Mouse (Mus musculus) hindbrain, embryonic 15.5 days (tissue): Measurements from ENCODE around the gene Mrps11. TPM values are rescaled to one million over a fixed set of nuclear protein-coding genes. Genes with fewer than 3 reads are reported as not detected.

Experiments used
- ATAC-seq: fragments of 200-750 bp; cut with Nextera tagmentation; 2 replicates; pipeline ENCODE4 v1.8.0; 2017; ENCODE audit warnings: low read depth, moderate number of reproducible peaks, moderate TSS enrichment; ENCODE audit not compliant: low FRiP score
- H3K27ac ChIP-seq: fragments of 300-500 bp; sonication (generic); replicated peaks from 2 replicates; pipeline ENCODE4 v1.5.1; 2015; ENCODE audit warnings: mild to moderate bottlenecking, inconsistent platforms
- H3K27me3 ChIP-seq: fragments of 300-500 bp; sonication (generic); 2 replicates; pipeline ENCODE4 v1.6.1; 2015; ENCODE audit warnings: control low read depth, inconsistent platforms
- H3K36me3 ChIP-seq: fragments of 300-500 bp; sonication (generic); 2 replicates; pipeline ENCODE4 v1.6.1; 2015; ENCODE audit warnings: control low read depth, inconsistent platforms
- H3K4me1 ChIP-seq: fragments of 300-500 bp; sonication (generic); replicated peaks from 2 replicates; pipeline ENCODE4 v1.6.1; 2015; ENCODE audit warnings: control low read depth, inconsistent platforms
- H3K4me2 ChIP-seq: fragments of 300-500 bp; sonication (generic); 2 replicates; pipeline ENCODE4 v1.6.1; 2015; ENCODE audit warnings: moderate library complexity, mild to moderate bottlenecking, inconsistent platforms
- H3K4me3 ChIP-seq: fragments of 300-500 bp; sonication (generic); 2 replicates; pipeline ENCODE4 v1.5.1; 2015; ENCODE audit warnings: mild to moderate bottlenecking, inconsistent platforms
- H3K9ac ChIP-seq: fragments of 300-500 bp; sonication (generic); 2 replicates; pipeline ENCODE4 v1.6.1; 2015; ENCODE audit warnings: inconsistent platforms
- H3K9me3 ChIP-seq: fragments of 300-500 bp; sonication (generic); 2 replicates; pipeline ENCODE4 v1.6.1; 2016; ENCODE audit warnings: control low read depth, inconsistent platforms
- WGBS: fragments of 180-500 bp; shearing (Covaris S2); methylation state at CpG from one replicate; pipeline ENCODE4 v1.1.7; 2015; 5-methylcytosine and 5-hydroxymethylcytosine counted together
- polyA plus RNA-seq: library from polyadenylated mRNA; unstranded; fragments of >200 nt; fragmentation: Nextera tagmentation; extraction: Ambion mirVana; gene quantifications from 2 replicates; pipeline ENCODE4 v1.2.1, GENCODE M21; 2015

Gene Mrps11
- polyA plus RNA-seq, result 68.3 and 68.5 TPM in 2 replicates

DNA sequence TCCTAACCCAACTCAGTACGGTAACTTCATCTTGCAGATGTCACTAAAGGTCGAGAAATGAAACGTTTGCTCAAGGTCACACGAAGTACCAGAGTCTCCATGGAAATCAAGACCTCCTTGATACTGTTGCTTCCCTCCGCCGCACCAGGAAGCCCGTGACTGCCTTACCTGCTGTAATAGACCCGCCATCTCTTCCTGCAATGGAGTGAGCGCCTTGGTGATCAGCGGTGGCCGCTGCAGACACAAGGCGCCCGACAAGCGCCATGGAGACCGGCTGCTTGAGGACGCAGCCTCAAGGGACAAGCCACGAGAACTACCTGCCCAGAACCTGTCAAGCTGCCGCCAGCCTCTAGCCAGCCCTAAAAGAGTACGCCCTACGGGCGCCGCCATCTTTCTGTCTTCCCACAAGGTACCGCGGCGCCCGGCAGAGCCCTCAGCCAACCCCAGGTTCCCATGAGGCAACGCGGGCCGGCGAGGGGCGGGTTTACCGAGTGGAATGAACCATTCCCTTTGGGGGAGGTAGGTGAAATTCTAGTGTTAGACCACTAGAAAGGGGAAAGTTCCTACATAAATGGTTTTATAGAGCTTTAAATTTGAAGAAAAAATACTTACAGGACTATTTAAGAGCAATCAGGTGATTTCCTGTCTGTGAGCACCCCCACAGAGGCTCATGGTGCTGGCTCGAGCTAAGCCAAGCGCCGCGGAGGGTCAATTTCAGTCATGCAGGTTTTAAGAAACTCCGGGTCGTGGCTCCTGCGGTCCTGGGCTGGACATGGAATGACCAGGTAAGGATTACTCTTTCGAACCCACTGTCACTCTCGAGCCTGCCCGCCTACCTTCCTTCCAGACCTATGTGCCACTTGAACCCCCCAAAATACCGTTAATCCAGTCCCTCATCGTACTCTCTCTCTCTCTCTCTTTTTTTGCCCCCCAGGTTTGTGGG lies at the start of gene Mrps11, which contains the start of gene Mrpl46:
TSS of gene Mrps11 (plus strand) at position 481 of the 943 bp plus-strand sequence.
TSS of gene Mrpl46 (minus strand) at position 893 of the 943 bp plus-strand sequence.
- Histone ChIP-seq H3K36me3 (peaks cover 26% of the 10 kb centered on the region), H3K4me1 (peaks cover 38% of the 10 kb centered on the region), H3K9me3 (no peaks in the 10 kb centered on the region), H3K9ac (peak within 1 kb of the TSS; percentile 83), H3K4me2 (peak within 1 kb of the TSS; percentile 77), H3K27ac (peak within 1 kb of the TSS; percentile 71), H3K27me3 (no peaks in the 10 kb centered on the region), H3K4me3 (peak within 1 kb of the TSS; percentile 93)
- WGBS, result under 1% methylated on average over 44 of the region's 44 CpGs
- ATAC-seq, result peak; percentile 98

GRCm38 (mm10) chr7:78737196-78737595 lies 45.7 kb upstream of the Mrps11 start:
- no peak overlapping the region for H3K4me3 ChIP-seq
- H3K36me3 ChIP-seq, result no peaks in the 10 kb centered on the region
- no peak overlapping the region for H3K4me2 ChIP-seq
- WGBS, result 96% methylated on average over 6 of the region's 6 CpGs
- no peaks in the 10 kb centered on the region for H3K4me1 ChIP-seq
- H3K9me3 ChIP-seq, result no peaks in the 10 kb centered on the region
- H3K27me3 ChIP-seq, result no peaks in the 10 kb centered on the region
- no peak overlapping the region for H3K9ac ChIP-seq
- no peak for ATAC-seq
- H3K27ac ChIP-seq, result no peak overlapping the region

DNA sequence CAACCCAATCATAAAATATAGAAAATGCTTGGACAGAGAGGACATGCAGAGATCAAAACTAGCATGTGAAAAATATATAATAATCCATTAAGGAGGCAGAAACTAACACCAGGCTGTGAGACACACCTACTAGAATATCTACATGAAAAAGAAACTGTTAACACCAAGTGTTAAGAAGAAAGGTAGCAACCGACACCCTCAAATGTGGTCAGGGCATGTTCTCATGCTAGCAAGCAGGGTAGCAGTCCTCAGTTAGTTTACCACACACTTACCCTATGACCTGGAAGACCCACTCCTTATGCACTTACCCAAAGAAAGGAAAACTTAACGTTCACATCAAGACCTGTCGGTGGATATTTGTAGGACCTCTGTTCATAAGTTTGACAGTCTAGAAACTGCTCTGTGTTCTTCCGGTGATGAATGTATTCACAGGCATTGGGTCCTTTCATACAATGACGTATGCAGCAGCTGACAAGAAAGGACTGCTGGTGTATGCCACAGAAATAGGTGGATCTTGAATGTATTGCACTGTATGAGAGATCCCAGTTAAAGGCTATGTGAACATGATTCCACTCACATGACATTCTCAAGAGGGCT lies 45.2 kb upstream of the Mrps11 start, which contains the start of gene Ntrk3:
TSS of gene Ntrk3 (minus strand) at position 399 of the 597 bp plus-strand sequence.
- ATAC-seq, result no peak
- Histone ChIP-seq H3K27ac (no peak within 1 kb of the TSS), H3K4me2 (no peak within 1 kb of the TSS), H3K9ac (no peak within 1 kb of the TSS), H3K27me3 (no peaks in the 10 kb centered on the region), H3K4me1 (no peaks in the 10 kb centered on the region), H3K36me3 (no peaks in the 10 kb centered on the region), H3K9me3 (no peaks in the 10 kb centered on the region), H3K4me3 (no peak within 1 kb of the TSS)
- 85% methylated on average over 5 of the region's 5 CpGs for WGBS

DNA sequence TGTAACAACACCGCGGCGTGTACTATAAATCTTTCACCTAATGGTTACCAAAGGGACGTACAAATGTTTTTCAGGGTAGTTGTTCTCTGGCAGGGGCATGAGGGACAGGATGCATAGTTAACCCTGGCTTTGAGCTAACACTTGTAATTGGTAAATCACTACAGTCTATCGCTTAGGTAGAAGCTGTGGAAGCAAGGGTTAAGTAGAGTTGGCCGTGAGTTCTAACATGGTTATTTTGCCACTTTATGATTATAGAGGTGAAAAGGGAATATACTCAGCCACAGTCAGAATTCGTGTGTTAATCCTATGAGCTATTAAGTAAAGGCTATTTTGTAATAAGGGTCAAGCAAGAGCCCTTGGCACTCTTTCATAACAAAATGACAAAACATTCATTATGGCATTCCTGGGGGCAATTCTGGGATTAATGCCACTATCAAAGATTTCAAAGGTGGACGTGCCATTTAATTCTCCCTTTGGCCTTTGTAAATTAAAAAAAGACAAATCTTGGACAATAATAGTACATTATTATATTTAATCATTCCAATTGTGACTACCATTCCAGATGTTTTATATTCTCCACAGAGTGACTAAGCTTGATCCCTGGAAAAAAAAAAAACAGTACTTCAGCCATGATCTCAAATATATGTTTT lies 43.4 kb upstream of the Mrps11 start:
- no peaks in the 10 kb centered on the region for H3K4me1 ChIP-seq
- ATAC-seq, result no peak
- H3K9me3 ChIP-seq, result no peaks in the 10 kb centered on the region
- H3K4me2 ChIP-seq, result no peak overlapping the region
- H3K36me3 ChIP-seq, result no peaks in the 10 kb centered on the region
- no peak overlapping the region for H3K27ac ChIP-seq
- no peak overlapping the region for H3K9ac ChIP-seq
- 80% methylated on average over 8 of the region's 8 CpGs for WGBS
- H3K27me3 ChIP-seq, result no peaks in the 10 kb centered on the region
- H3K4me3 ChIP-seq, result no peak overlapping the region

DNA sequence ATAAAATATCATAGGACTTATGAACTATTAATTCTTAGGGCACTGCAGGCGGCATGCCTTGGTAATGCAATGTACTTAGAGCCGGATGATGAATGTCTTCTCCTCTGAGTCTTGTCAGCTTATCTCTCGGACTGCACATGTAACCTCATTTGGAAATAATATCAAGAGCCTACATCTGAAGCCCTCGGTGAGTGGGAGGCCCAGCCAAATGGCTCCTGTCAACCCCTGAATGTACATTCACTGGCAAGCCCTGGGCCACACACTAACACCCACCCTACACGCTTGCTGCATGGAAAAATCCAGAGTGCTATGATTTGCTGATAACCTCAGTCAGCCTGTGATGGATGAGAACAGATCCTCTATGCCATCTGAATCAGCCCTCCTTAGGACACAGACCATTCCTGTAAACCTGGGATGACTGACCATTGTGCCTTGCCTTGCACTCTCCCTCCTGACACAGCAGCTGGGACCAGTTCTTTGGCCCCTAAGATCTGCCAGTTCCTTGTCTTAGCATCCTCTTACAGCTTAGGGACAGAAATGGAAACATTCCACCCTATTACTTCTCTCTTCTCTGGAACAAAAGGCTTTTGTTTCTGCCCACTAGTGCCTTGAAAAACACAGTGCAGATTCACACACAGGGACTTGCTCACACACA lies 39.1 kb upstream of the Mrps11 start:
- Histone ChIP-seq H3K27ac (peak overlapping the region; percentile 25; the same call in 1 of the 2 replicates), H3K4me3 (no peak overlapping the region), H3K36me3 (no peaks in the 10 kb centered on the region), H3K4me1 (no peaks in the 10 kb centered on the region), H3K9ac (no peak overlapping the region), H3K4me2 (no peak overlapping the region), H3K27me3 (no peaks in the 10 kb centered on the region), H3K9me3 (no peaks in the 10 kb centered on the region)
- ATAC-seq, result no peak
- 61% methylated on average over 5 of the region's 5 CpGs for WGBS

- H3K4me1 ChIP-seq, result peaks cover 6% of the 10 kb centered on the region; the same call in 1 of the 2 replicates
- no peak for ATAC-seq
- WGBS, result 91% methylated on average over 4 of the region's 4 CpGs
- H3K9me3 ChIP-seq, result no peaks in the 10 kb centered on the region
- H3K27ac ChIP-seq, result no peak overlapping the region
- no peaks in the 10 kb centered on the region for H3K27me3 ChIP-seq
- H3K9ac ChIP-seq, result no peak overlapping the region
- H3K36me3 ChIP-seq, result no peaks in the 10 kb centered on the region
- H3K4me3 ChIP-seq, result no peak overlapping the region
- H3K4me2 ChIP-seq, result no peak overlapping the region
These were observed 30.0 kb upstream of the Mrps11 start for GRCm38 (mm10) chr7:78752961-78753360.

- Histone ChIP-seq H3K4me3 (no peak overlapping the region), H3K4me1 (peaks cover 6% of the 10 kb centered on the region; the same call in 1 of the 2 replicates), H3K27me3 (no peaks in the 10 kb centered on the region), H3K27ac (no peak overlapping the region), H3K4me2 (no peak overlapping the region), H3K9me3 (no peaks in the 10 kb centered on the region), H3K9ac (no peak overlapping the region), H3K36me3 (no peaks in the 10 kb centered on the region)
- no peak for ATAC-seq
- 74% methylated on average over 7 of the region's 7 CpGs for WGBS
These were observed 29.0 kb upstream of the Mrps11 start for GRCm38 (mm10) chr7:78753752-78754457.

DNA sequence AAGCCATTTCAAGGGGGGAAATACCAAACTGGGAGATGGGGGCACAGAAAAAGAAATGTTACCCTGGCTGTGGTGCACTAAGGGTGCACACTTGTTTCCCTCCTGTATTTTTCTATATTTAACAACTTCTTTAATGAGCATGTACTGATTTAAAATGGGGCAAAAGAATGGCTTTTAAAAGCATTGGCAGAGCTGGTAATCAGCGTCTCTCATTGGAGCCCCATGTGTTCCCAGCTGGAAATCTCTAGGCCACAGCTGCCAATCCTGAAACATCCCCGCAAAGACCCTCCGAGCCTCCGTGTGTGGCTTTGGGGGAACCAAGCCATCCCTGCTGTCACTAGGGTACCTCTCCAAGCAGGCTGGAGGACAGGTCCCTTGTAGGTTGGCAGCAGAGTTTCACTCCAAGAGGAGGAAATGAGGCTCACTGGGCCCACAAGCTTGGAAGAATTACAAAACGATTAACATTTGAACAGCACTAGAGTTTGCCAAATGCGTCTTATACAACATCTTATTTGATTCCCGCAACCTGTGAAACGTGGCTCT lies 28.4 kb upstream of the Mrps11 start:
- Histone ChIP-seq H3K4me1 (peaks cover 6% of the 10 kb centered on the region; the same call in 1 of the 2 replicates), H3K36me3 (no peaks in the 10 kb centered on the region), H3K9ac (no peak overlapping the region), H3K9me3 (no peaks in the 10 kb centered on the region), H3K27ac (no peak overlapping the region), H3K27me3 (no peaks in the 10 kb centered on the region), H3K4me2 (no peak overlapping the region), H3K4me3 (no peak overlapping the region)
- ATAC-seq, result no peak
- WGBS, result 46% methylated on average over 8 of the region's 8 CpGs

- no peak for ATAC-seq
- Histone ChIP-seq H3K4me2 (no peak overlapping the region), H3K4me1 (peaks cover 9% of the 10 kb centered on the region; the same call in 1 of the 2 replicates), H3K9me3 (no peaks in the 10 kb centered on the region), H3K9ac (no peak overlapping the region), H3K27me3 (peaks cover 3% of the 10 kb centered on the region; the same call in 1 of the 2 replicates), H3K4me3 (no peak overlapping the region), H3K27ac (no peak overlapping the region), H3K36me3 (no peaks in the 10 kb centered on the region)
- 84% methylated on average over 3 of the region's 3 CpGs for WGBS
These were observed 19.1 kb upstream of the Mrps11 start for GRCm38 (mm10) chr7:78763801-78764200.

GRCm38 (mm10) chr7:78765215-78765631 lies 17.7 kb upstream of the Mrps11 start:
- Histone ChIP-seq H3K9me3 (no peaks in the 10 kb centered on the region), H3K4me3 (no peak overlapping the region), H3K36me3 (no peaks in the 10 kb centered on the region), H3K27ac (no peak overlapping the region), H3K9ac (no peak overlapping the region), H3K4me1 (peaks cover 9% of the 10 kb centered on the region; the same call in 1 of the 2 replicates), H3K27me3 (peaks cover 3% of the 10 kb centered on the region; the same call in 1 of the 2 replicates), H3K4me2 (no peak overlapping the region)
- no peak for ATAC-seq
- 74% methylated on average over 5 of the region's 5 CpGs for WGBS
